Mouse (Mus musculus) liver, embryonic 18 days (tissue): ENCODE results near the gene BC035044. TPM values are rescaled to one million over a fixed set of nuclear protein-coding genes. Genes with fewer than 3 reads are reported as not detected.

Source experiments
- polyA plus RNA-seq: library from polyadenylated mRNA; depleted of rRNA; stranded (reverse); fragments of >200 nt; gene quantifications from 2 replicates; pipeline ENCODE4 v1.2.3, GENCODE M21; 2012; rRNA removed

Gene BC035044
- polyA plus RNA-seq: 8.1 and 11.6 TPM in 2 replicates

GRCm38 (mm10) chr6:128890948-128891355, at the start of gene BC035044:
TSS of gene BC035044 (minus strand) at chr6:128891126.

DNA sequence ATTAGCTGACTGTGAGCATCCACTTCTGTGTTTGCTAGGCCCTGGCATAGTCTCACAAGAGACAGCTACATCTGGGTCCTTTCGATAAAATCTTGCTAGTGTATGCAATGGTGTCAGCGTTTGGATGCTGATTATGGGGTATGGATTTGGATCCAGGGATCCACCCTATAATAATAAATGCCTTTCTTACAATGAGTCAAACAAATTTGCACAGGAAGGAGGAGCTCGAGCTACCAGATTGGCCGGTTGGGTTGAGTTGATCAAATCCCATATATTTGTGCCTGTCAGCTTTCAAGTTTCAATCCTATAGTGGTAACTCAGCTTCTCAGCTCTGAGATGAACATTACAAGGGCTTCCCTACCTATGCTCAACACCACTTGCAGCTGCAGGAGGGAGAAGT, 43.2 kb upstream of the BC035044 start, which contains the start of gene Clec2g:
Gene Clec2g, plus strand, starts transcription at position 301 of the 400 bp plus-strand sequence.

GRCm38 (mm10) chr6:128887091-128887790, 3.7 kb downstream of the BC035044 start, which contains the start of gene Clec2i:
TSS of gene Clec2i (plus strand) at chr6:128887588.

GRCm38 (mm10) chr6:128826132-128826531, 64.8 kb downstream of the BC035044 start, which contains the start of the genes Gm44511 and Klrb1b:
TSS of gene Gm44511 (minus strand) at chr6:128826315.
TSS of gene Klrb1b (minus strand) at chr6:128826331.

Other genes starting within 250 kb of the BC035044 start
- 1.1 and 1.2 TPM in 2 replicates for gene Clec2h, start 228.7 kb downstream of the BC035044 start, polyA plus RNA-seq
- gene Klrb1, start 168.1 kb downstream of the BC035044 start, polyA plus RNA-seq: 0.04 and 0.12 TPM in 2 replicates
- 0.35 and 0.61 TPM in 2 replicates for gene Klrb1c, start 101.9 kb downstream of the BC035044 start, polyA plus RNA-seq
- 0.36 TPM in 1 of 2 replicates, not detected in the other for gene Gm44511, start 64.8 kb downstream of the BC035044 start, polyA plus RNA-seq
- 0.29 and 0.48 TPM in 2 replicates for gene Klrb1b, start 64.8 kb downstream of the BC035044 start, polyA plus RNA-seq
- gene Clec2i, start 3.5 kb downstream of the BC035044 start, polyA plus RNA-seq: 0.22 and 0.25 TPM in 2 replicates
- not detected in 2 replicates for gene Clec2g, start 43.3 kb upstream of the BC035044 start, polyA plus RNA-seq
- gene Klrb1f, start 154.8 kb upstream of the BC035044 start, polyA plus RNA-seq: 0.32 and 0.37 TPM in 2 replicates
- 0.03 and 0.08 TPM in 2 replicates for gene Clec2e, start 209.8 kb upstream of the BC035044 start, polyA plus RNA-seq